Mouse (Mus musculus) lung, postnatal 14 days (tissue): ENCODE results near the gene Rap2a.

ENCODE experiments used
- DNase-seq: peaks from one replicate; pipeline ENCODE4 v3.0.0; 2021

Gene Rap2a

GRCm38 (mm10) chr14:120500021-120500560 is 21.8 kb downstream of the Rap2a start:
- peak; percentile 35 for DNase-seq

DNA sequence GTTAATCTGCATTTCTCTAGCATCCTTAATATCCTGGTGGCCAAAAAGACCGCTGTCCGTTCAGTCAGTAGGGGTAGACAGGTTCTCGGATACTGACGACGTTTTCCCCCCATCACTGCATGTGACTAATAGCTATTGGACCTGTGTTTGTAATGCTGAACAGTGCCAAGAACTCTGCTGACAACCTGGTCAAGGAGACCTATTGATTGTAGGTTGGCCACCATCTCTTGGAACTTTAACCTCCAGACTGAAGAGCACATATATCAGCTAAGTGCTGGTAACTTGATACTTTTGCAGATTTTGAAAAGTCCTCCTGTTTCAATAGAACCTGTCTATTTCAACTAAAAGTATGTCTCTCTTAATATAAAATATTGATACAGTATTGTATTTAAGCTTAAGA is 22.5 kb downstream of the Rap2a start:
- DNase-seq: no peak

- DNase-seq: no peak
These were observed 25.4 kb downstream of the Rap2a start for GRCm38 (mm10) chr14:120503641-120504040.

GRCm38 (mm10) chr14:120504423-120504822 is 26.2 kb downstream of the Rap2a start:
- DNase-seq: no peak

DNA sequence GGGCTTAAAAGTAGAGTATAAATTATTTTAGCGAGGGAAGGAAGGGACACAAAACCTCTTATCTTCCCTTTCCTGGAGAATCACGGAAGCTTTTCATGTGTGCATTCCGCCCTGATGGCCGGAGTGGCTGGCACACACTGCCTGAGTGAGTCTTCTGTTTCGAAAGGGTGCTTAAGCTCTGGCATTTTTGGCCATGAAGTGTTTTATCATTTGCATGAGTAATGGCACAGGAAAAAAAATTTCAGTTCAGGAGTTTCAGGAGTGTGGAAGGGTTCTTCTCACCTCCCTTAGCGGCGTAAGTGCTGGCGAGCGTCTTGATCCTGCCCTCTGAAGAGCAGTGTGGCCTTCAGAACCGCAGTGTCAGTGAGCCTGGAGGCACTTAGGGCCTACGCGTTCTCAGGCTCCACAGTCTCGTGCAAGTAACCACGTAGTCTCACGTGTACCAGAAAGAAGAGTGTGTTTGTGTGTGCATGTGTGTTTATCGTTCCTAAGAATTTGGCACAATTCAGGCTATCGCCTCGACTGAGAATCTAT is 26.8 kb downstream of the Rap2a start:
- DNase-seq: peak; percentile 11

- DNase-seq: no peak
These were observed 27.7 kb downstream of the Rap2a start for GRCm38 (mm10) chr14:120505918-120506317.

DNA sequence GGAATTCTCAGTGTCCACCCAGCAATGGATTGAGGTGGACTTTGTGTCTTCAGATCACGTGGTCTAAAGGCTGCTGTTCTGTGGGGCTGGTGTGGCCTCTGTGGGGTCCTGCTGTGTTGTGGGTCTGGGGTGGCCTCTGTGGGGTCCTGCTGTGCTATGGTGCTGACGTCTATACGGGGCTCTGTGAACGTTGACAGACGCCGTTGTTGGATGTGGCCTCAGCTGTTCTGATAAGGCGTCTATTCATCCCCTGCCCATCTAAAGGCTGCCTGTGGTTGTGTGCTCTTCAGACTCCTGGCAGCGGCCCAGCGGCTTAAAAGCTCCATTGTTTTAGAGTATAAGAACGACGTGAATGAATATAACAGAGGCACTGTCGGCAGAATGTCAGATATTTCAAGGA is 29.3 kb downstream of the Rap2a start:
- DNase-seq: peak; percentile 36

DNA sequence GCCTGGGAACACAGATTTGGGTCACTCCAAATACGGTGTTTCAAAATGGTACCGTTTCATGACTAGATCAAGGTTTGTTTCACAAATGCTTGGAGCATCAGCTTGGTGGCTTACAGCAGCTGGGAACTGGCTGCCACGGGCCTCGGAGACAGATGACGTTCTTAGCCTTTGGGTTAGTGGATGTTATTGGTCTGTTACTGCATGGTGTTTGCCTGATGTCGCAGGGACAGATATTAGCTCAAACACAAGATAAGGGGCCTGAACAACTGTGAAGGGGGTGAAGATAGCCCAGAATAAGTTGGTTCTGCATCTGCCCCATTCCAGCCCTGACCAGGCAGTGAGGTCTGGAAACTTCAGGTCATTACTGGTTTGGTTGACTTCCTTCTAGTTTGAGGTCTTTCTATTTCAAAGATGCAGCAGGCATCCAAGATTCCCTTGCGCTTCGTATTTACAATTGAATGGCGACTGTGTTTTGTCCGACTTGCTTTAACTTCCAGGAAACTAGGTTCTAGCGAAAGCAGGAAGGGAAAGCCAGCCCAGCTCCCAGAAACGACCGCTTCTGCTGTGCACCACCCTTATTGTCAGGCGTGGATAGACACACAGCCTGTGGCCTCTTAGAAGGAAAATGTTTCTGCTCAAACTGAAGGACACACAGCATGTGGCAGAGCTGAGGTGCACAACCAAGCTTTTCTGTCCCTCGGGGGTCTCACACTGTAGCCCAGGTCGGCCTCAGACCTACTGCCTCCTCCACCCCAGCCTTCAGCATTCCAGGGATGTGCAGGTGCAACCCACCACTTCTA is 30.5 kb downstream of the Rap2a start:
- DNase-seq: no peak

DNA sequence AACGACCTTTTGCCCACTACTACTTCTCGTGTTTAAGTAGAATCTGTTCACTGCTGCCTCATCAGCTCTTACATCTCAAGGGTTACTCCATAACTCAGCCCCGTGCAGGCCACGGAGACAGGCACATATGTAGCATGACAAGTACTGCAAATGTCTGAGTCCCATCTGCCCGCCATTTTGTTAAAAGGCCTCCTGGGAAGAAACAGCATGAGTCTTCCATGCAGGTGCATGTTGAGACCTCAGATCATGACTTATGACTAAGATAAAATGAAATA is 31.1 kb downstream of the Rap2a start:
- DNase-seq: no peak

- DNase-seq: no peak
These were observed 33.6 kb downstream of the Rap2a start for GRCm38 (mm10) chr14:120511821-120512220.

DNA sequence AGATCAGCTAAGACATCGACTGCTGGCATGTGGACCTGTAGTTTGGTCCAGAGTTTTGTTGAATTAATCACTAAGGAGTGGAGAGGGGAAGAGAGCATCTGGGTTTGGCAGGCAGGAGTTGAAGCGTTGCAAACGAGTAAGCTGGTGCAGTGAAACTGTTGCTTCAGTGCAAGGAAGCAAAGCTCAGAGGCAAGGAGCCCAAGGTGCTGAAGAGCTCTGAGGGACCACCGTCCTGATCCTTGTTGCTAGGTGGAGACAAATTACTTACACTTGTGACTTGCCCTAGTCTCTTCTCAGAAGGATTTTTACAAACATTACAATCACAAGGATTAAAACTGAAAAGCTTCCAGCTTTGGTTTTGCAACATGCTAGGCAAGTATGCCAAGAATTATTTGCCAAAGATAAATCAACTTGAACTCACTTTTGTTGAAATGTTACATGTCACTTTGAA is 36.6 kb downstream of the Rap2a start:
- peak; percentile 24 for DNase-seq

GRCm38 (mm10) chr14:120515376-120515775 is 37.1 kb downstream of the Rap2a start:
- DNase-seq: peak; percentile 63

DNA sequence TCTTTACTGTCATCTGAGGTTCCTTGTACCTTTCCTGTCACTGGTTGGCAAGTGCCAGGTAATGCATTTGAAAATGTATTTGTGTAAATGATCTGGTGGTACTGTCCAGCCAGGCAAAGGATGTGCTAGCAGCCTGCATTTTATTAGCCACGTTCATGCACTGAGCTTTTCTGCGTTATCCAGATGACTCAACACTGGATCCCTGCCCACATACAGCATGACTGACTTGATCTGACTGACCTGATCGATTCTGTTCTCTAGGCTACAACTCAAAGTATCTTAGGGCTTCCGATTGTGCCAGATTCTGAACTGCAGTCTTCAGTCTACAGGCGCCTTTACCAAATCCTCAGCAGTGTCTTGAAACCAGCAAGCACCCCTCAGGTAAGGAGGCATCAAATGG is 40.5 kb downstream of the Rap2a start:
- DNase-seq: no peak

GRCm38 (mm10) chr14:120519921-120520320 is 41.7 kb downstream of the Rap2a start:
- no peak for DNase-seq

DNA sequence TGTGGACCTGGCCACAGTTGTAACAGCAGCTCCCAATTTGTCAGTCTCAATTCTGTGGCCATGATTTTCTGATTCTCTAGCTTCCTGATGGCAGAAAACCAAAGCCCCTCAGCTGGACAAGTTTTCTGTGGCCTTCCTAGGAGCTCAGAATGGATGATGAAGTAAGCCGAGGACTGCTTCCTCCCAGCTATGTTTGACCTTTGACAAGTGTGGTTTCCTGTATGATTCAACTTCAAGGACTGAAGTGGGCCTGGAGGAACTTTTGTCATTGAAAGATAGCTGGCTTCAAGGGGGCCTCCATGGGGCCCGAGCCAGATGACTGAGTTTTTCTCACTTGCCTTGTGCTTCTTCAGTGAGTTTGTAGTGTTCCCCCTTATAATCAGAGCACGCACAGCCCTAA is 42.6 kb downstream of the Rap2a start:
- DNase-seq: no peak

GRCm38 (mm10) chr14:120523296-120523695 is 45.1 kb downstream of the Rap2a start:
- DNase-seq: no peak

- no peak for DNase-seq
These were observed 47.4 kb downstream of the Rap2a start for GRCm38 (mm10) chr14:120525644-120526043.

DNA sequence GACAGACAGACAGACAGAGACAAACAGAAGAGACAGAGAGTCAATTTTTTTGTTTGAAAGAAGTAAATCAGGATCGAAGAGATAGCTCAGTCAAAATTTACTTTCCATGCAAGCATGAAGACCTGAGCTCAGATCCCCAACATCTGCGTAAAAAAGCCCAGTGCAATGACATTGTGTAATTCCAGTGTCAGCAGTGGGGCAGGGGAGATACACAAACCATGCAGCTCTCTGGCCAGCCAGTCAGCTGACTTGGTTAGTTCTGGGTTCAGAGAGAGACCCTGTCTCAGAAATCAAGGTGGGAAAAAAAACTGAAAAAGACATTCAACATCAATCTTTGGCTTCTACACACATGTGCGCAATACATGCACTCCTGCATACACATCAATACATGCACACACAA is 55.1 kb downstream of the Rap2a start:
- DNase-seq: no peak

- DNase-seq: no peak
These were observed 56.6 kb downstream of the Rap2a start for GRCm38 (mm10) chr14:120534841-120535271.

- DNase-seq: no peak
These were observed 57.2 kb downstream of the Rap2a start for GRCm38 (mm10) chr14:120535446-120535845.

GRCm38 (mm10) chr14:120535924-120536323 is 57.7 kb downstream of the Rap2a start:
- no peak for DNase-seq

DNA sequence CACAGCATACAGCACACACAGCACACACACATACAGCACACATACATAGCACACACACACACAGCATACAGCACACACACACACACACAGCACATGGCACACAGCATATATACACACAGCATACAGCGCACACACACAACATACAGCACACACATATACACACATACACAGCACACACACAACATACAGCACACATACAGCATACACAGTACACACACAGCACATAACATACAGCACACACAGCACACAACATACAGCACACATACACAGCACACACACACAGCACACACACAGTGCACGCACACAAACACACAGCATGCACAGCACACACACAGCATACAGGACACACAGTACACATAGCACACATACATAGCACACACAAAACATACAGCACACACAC is 60.9 kb downstream of the Rap2a start:
- no peak for DNase-seq

DNA sequence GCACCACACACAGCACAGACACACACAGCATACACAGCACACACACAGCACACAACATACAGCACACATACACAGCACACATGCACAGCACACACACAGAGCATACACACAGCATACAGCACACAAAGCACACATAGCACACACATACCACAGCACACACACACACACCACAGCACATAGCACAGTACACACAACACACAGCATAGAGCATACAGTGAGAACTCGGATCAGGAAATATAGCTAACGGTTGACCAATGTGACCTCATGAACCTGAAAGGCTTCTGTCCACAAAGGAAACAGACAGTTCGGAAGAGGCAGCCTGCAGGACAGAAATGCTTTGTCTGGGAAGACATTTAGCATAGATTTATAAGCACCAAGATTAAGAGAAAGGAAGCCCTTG is 61.4 kb downstream of the Rap2a start:
- no peak for DNase-seq

GRCm38 (mm10) chr14:120542445-120542844 is 64.2 kb downstream of the Rap2a start:
- DNase-seq: no peak

DNA sequence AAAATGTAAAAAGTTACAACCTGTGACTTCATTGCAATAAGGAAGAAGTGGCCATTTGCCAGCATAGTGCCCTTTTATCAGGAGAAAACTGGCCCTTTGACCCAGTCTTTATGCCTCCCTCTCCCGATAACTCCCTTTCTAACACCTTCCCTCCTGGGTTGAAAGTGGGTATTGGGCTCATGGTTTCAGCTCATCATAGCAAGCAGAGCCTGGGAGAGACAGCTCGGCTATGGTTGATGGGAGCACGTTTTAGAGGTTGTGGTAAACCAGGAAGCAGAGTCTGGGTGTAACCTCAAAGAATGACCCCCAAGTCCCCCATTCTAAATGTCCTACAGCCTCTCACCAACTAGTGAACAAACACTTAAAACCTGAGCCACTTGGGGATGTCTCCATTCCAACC is 64.7 kb downstream of the Rap2a start:
- DNase-seq: no peak
